Comparison of ENCODE assay signal across 8 mouse cellular contexts in genomic region chr5:64070081-64070673, GRCm38 (mm10). TPM values are rescaled to one million over a fixed set of nuclear protein-coding genes. Genes with fewer than 3 reads are reported as not detected.
DNase-seq lines count a peak whose midpoint lies in the region; ATAC-seq and TF ChIP-seq lines count a peak whose summit lies in the region.

No protein-coding gene starts in this region.

- CTCF ChIA-PET in Patski (lab: Charles Lee) = interaction anchor here (0.6 to 3.8 kb wide), 41 partner anchors 9 to 971 kb away, joined by 3 to 63 read pairs (median 4); partner anchors contain the start of gene 0610040J01Rik

- H3K9me3 ChIP-seq in limb, embryonic 12.5 days = no peaks in the 10 kb centered on the region
- H3K9me3 ChIP-seq in midbrain, embryonic 16.5 days (replicated peaks; ENCODE audit: control insufficient read depth, low read length, poor library complexity, severe bottlenecking) = no peaks in the 10 kb centered on the region
- H3K9me3 ChIP-seq in stomach, embryonic 16.5 days (replicated peaks; ENCODE audit: control insufficient read depth, low read length) = no peaks in the 10 kb centered on the region

- H3K9ac ChIP-seq in limb, embryonic 12.5 days (replicated peaks) = no peak overlapping the region
- no peak overlapping the region for H3K9ac ChIP-seq in midbrain, embryonic 16.5 days (ENCODE audit: low read depth, low read length)
- H3K9ac ChIP-seq in stomach, embryonic 16.5 days (ENCODE audit: low read length) = no peak overlapping the region

- H3K27me3 ChIP-seq in Patski = no peaks in the 10 kb centered on the region
- no peaks in the 10 kb centered on the region for H3K27me3 ChIP-seq in limb, embryonic 12.5 days
- no peaks in the 10 kb centered on the region for H3K27me3 ChIP-seq in midbrain, embryonic 16.5 days (ENCODE audit: control insufficient read depth, insufficient read depth, low read depth, low read length)
- H3K27me3 ChIP-seq in stomach, embryonic 16.5 days (ENCODE audit: control insufficient read depth, insufficient read depth, low read length) = no peaks in the 10 kb centered on the region

- H3K4me2 ChIP-seq in limb, embryonic 12.5 days = no peak overlapping the region
- H3K4me2 ChIP-seq in midbrain, embryonic 16.5 days (ENCODE audit: low read length) = no peak overlapping the region
- H3K4me2 ChIP-seq in stomach, embryonic 16.5 days (ENCODE audit: low read depth, low read length) = no peak overlapping the region

- 18% methylated on average over 4 of the region's 4 CpGs for WGBS in limb, embryonic 12.5 days
- 31% methylated on average over 4 of the region's 4 CpGs for WGBS in midbrain, embryonic 16.5 days
- WGBS in stomach, embryonic 16.5 days = 21% methylated on average over 4 of the region's 4 CpGs

- no peak overlapping the region for H3K27ac ChIP-seq in limb, embryonic 12.5 days
- H3K27ac ChIP-seq in midbrain, embryonic 16.5 days (ENCODE audit: low read length) = no peak overlapping the region
- H3K27ac ChIP-seq in stomach, embryonic 16.5 days (ENCODE audit: low read length) = no peak overlapping the region

- no peak overlapping the region for H3K4me3 ChIP-seq in limb, embryonic 12.5 days (replicated peaks)
- H3K4me3 ChIP-seq in midbrain, embryonic 16.5 days (ENCODE audit: low read depth, low read length) = no peak overlapping the region
- H3K4me3 ChIP-seq in stomach, embryonic 16.5 days (replicated peaks; ENCODE audit: low read length) = no peak overlapping the region

- no peaks in the 10 kb centered on the region for H3K36me3 ChIP-seq in limb, embryonic 12.5 days
- no peaks in the 10 kb centered on the region for H3K36me3 ChIP-seq in midbrain, embryonic 16.5 days (ENCODE audit: control insufficient read depth, insufficient read depth, low read length)
- H3K36me3 ChIP-seq in stomach, embryonic 16.5 days (ENCODE audit: control insufficient read depth, insufficient read depth, low read length) = no peaks in the 10 kb centered on the region

- POLR2A ChIA-PET in Patski (lab: Charles Lee) = interaction anchor here (0.5 to 1.3 kb wide), 2 partner anchors 101 to 168 kb away, joined by 3 read pairs; no protein-coding TSS in a partner anchor

- H3K4me1 ChIP-seq in limb, embryonic 12.5 days (replicated peaks) = 0 out of 2 replicates have a peak, but pooled peaks cover 2% of the 10 kb centered on the region
- no peaks in the 10 kb centered on the region for H3K4me1 ChIP-seq in midbrain, embryonic 16.5 days (ENCODE audit: control insufficient read depth, insufficient read depth, low read length)
- no peaks in the 10 kb centered on the region for H3K4me1 ChIP-seq in stomach, embryonic 16.5 days (ENCODE audit: control insufficient read depth, insufficient read depth, low read length)

- in situ Hi-C loops in Patski (cut with MboI; ENCODE audit: low pct_unique_long_range_greater_than_20kb) = loop anchor here (5.0 to 25.0 kb wide), 4 partner anchors 163 to 1133 kb away; partner anchors contain the start of gene 0610040J01Rik

- peak; percentile 98 for ATAC-seq in Patski
- peak; percentile 85 for ATAC-seq in inflammation-experienced regulatory T-cells, adult 6 months
- peak; percentile 90 for ATAC-seq in limb, embryonic 12.5 days (ENCODE audit: insufficient number of reproducible peaks, insufficient read depth, low FRiP score, low TSS enrichment, low read depth)
- peak; percentile 48; the same call in 1 of the 2 replicates for ATAC-seq in midbrain, embryonic 16.5 days
- ATAC-seq in stomach, embryonic 16.5 days (ENCODE audit: insufficient read depth, low FRiP score) = peak; percentile 85

- TF ChIP-seq CTCF in Patski (IDR thresholded peaks at IDR 0.05) = peak; percentile 98

- DNase-seq in 416B (ENCODE audit: low read depth) (peak; percentile 90), Patski (ENCODE audit: low read depth, low spot score) (peak; percentile 89)
- DNase-seq in cerebellum, postnatal 14 days = peak; percentile 85 to 88
- peak; percentile 37 to 41 for DNase-seq in gastrocnemius, adult 8-10 months (ENCODE audit: low spot score in 2 of 2)

RNA-seq across cellular contexts. Expression of gene Pgm2, which starts 22.6 kb away (rescaled TPM):
- polyA plus RNA-seq in Patski (2021) = 84.2 TPM
- total RNA-seq in gastrocnemius, adult 8-10 months (2022) = 1 to 10 TPM in 3 of 4 experiments, under 1 TPM in 1; 0.97 to 2.4 (median 1.4) TPM
- polyA plus RNA-seq in inflammation-experienced regulatory T-cells, adult 6 months (2017; shearing (Covaris generic)) = 10 to 100 TPM; 18.2 to 27.0 (median 19.2) TPM
- 32.0 and 35.2 TPM in 2 replicates for polyA plus RNA-seq in limb, embryonic 12.5 days (2016; fragmentation: Nextera tagmentation; extraction: Ambion mirVana)
- 16.6 and 19.7 TPM in 2 replicates for polyA plus RNA-seq in midbrain, embryonic 16.5 days (2015; fragmentation: Nextera tagmentation; extraction: Ambion mirVana)
- polyA plus RNA-seq in stomach, embryonic 16.5 days (2015; fragmentation: Nextera tagmentation; extraction: Ambion mirVana) = 39.0 and 39.9 TPM in 2 replicates

Comparison
In these comparisons a context has a peak if more than half of its experiments do, and no peak if none do; other contexts are left out.
1. DNase-seq: peak in every context shown above with its lines; median percentile 90 in 416B; 89 in Patski; 86 in cerebellum, postnatal 14 days; 39 in gastrocnemius, adult 8-10 months.
2. ATAC-seq: peak in every context shown above with its lines; median percentile 98 in Patski; 90 in limb, embryonic 12.5 days; 85 in inflammation-experienced regulatory T-cells, adult 6 months; 85 in stomach, embryonic 16.5 days; 48 in midbrain, embryonic 16.5 days.